Mouse (Mus musculus): Measurements from ENCODE around the gene Tm9sf3. TPM values are rescaled to one million over a fixed set of nuclear protein-coding genes. Genes with fewer than 3 reads are reported as not detected.

Tm9sf3 gene
- polyA plus RNA-seq, 1 experiment from 2014 or later, result 211 TPM

GRCm38 (mm10) chr19:41279724-41280244 is 16.0 kb upstream of the Tm9sf3 start:
- Histone ChIP-seq H3K36me3 (ENCODE audit: inconsistent target) (peaks cover 100% of the 10 kb centered on the region), H3K4me3 (ENCODE audit: inconsistent target) (no peak overlapping the region), H3K79me2 (ENCODE audit: inconsistent target) (peaks cover 42% of the 10 kb centered on the region; the same call in 1 of the 2 replicates), H3K27ac (no peak overlapping the region)
- 82% methylated on average over 8 of the region's 8 CpGs for WGBS (ENCODE audit: missing documents)

- H3K4me3 ChIP-seq (ENCODE audit: inconsistent target), result no peak overlapping the region
- WGBS (ENCODE audit: missing documents), result 83% methylated on average over 7 of the region's 7 CpGs
- H3K36me3 ChIP-seq (ENCODE audit: inconsistent target), result peaks cover 100% of the 10 kb centered on the region
Observed at GRCm38 (mm10) chr19:41278606-41279005, 14.8 kb upstream of the Tm9sf3 start.

GRCm38 (mm10) chr19:41275588-41275987 is 11.8 kb upstream of the Tm9sf3 start:
- no peak overlapping the region for H3K27ac ChIP-seq
- WGBS (ENCODE audit: missing documents), result 97% methylated on average over 3 of the region's 3 CpGs
- H3K36me3 ChIP-seq (ENCODE audit: inconsistent target), result peaks cover 89% of the 10 kb centered on the region
- H3K79me2 ChIP-seq (ENCODE audit: inconsistent target), result peaks cover 13% of the 10 kb centered on the region; the same call in 1 of the 2 replicates
- no peak overlapping the region for H3K4me3 ChIP-seq (ENCODE audit: inconsistent target)

More at GRCm38 (mm10) chr19:41278606-41279005, 14.8 kb upstream of the Tm9sf3 start:
- no peak overlapping the region for H3K27ac ChIP-seq
- peaks cover 32% of the 10 kb centered on the region; the same call in 1 of the 2 replicates for H3K79me2 ChIP-seq (ENCODE audit: inconsistent target)

GRCm38 (mm10) chr19:41270906-41271305 is 7.1 kb upstream of the Tm9sf3 start:
- Histone ChIP-seq H3K4me3 (ENCODE audit: inconsistent target) (no peak overlapping the region), H3K27ac (no peak overlapping the region), H3K36me3 (ENCODE audit: inconsistent target) (peaks cover 43% of the 10 kb centered on the region), H3K79me2 (ENCODE audit: inconsistent target) (no peaks in the 10 kb centered on the region)
- 94% methylated on average over 7 of the region's 7 CpGs for WGBS (ENCODE audit: missing documents)

GRCm38 (mm10) chr19:41270151-41270727 is 6.4 kb upstream of the Tm9sf3 start:
- whole genome bisulfite sequencing (ENCODE audit: missing documents), result 84% methylated on average over 9 of the region's 9 CpGs
- Histone ChIP-seq H3K36me3 (ENCODE audit: inconsistent target) (peaks cover 36% of the 10 kb centered on the region), H3K79me2 (ENCODE audit: inconsistent target) (no peaks in the 10 kb centered on the region), H3K4me3 (ENCODE audit: inconsistent target) (no peak overlapping the region), H3K27ac (no peak overlapping the region)

- Histone ChIP-seq H3K79me2 (ENCODE audit: inconsistent target) (peaks cover 18% of the 10 kb centered on the region), H3K4me3 (ENCODE audit: inconsistent target) (no peak overlapping the region), H3K27ac (no peak overlapping the region), H3K36me3 (ENCODE audit: inconsistent target) (no peaks in the 10 kb centered on the region)
- 69% methylated on average over 5 of the region's 8 CpGs for WGBS (ENCODE audit: missing documents)
Observed at GRCm38 (mm10) chr19:41266251-41266901, 2.6 kb upstream of the Tm9sf3 start.

GRCm38 (mm10) chr19:41264331-41264799 is 568 bp upstream of the Tm9sf3 start:
- Histone ChIP-seq H3K27ac (peak overlapping the region; percentile 53), H3K79me2 (ENCODE audit: inconsistent target) (peaks cover 38% of the 10 kb centered on the region), H3K36me3 (ENCODE audit: inconsistent target) (no peaks in the 10 kb centered on the region), H3K4me3 (ENCODE audit: inconsistent target) (peak overlapping the region; percentile 35)
- 15% methylated on average over 13 of the region's 13 CpGs for WGBS (ENCODE audit: missing documents)

GRCm38 (mm10) chr19:41262712-41263629 is 826 bp downstream of the Tm9sf3 start:
- H3K36me3 ChIP-seq (ENCODE audit: inconsistent target), result no peaks in the 10 kb centered on the region
- H3K4me3 ChIP-seq (ENCODE audit: inconsistent target), result peak overlapping the region; percentile 68
- peaks cover 52% of the 10 kb centered on the region for H3K79me2 ChIP-seq (ENCODE audit: inconsistent target)
- WGBS (ENCODE audit: missing documents), result 5% methylated on average over 51 of the region's 51 CpGs
- H3K27ac ChIP-seq, result peak overlapping the region; percentile 64

- WGBS (ENCODE audit: missing documents), result 85% methylated on average over 3 of the region's 3 CpGs
- Histone ChIP-seq H3K27ac (no peak overlapping the region), H3K79me2 (ENCODE audit: inconsistent target) (peaks cover 74% of the 10 kb centered on the region), H3K4me3 (ENCODE audit: inconsistent target) (no peak overlapping the region), H3K36me3 (ENCODE audit: inconsistent target) (no peaks in the 10 kb centered on the region)
Observed at GRCm38 (mm10) chr19:41260736-41261135, 3.1 kb downstream of the Tm9sf3 start.

- Histone ChIP-seq H3K79me2 (ENCODE audit: inconsistent target) (peaks cover 89% of the 10 kb centered on the region), H3K4me3 (ENCODE audit: inconsistent target) (no peak overlapping the region), H3K36me3 (ENCODE audit: inconsistent target) (no peaks in the 10 kb centered on the region), H3K27ac (no peak overlapping the region)
- 92% methylated on average over 6 of the region's 6 CpGs for WGBS (ENCODE audit: missing documents)
Observed at GRCm38 (mm10) chr19:41259256-41259655, 4.5 kb downstream of the Tm9sf3 start.

- Histone ChIP-seq H3K79me2 (ENCODE audit: inconsistent target) (peaks cover 94% of the 10 kb centered on the region), H3K4me3 (ENCODE audit: inconsistent target) (no peak overlapping the region), H3K27ac (no peak overlapping the region), H3K36me3 (ENCODE audit: inconsistent target) (no peaks in the 10 kb centered on the region)
- 58% methylated on average over 2 of the region's 2 CpGs for WGBS (ENCODE audit: missing documents)
Observed at GRCm38 (mm10) chr19:41258707-41259106, 5.1 kb downstream of the Tm9sf3 start.

GRCm38 (mm10) chr19:41254584-41254983 is 9.2 kb downstream of the Tm9sf3 start:
- WGBS (ENCODE audit: missing documents), result 94% methylated on average over 4 of the region's 5 CpGs
- Histone ChIP-seq H3K27ac (no peak overlapping the region), H3K79me2 (ENCODE audit: inconsistent target) (peaks cover 100% of the 10 kb centered on the region), H3K4me3 (ENCODE audit: inconsistent target) (no peak overlapping the region), H3K36me3 (ENCODE audit: inconsistent target) (no peaks in the 10 kb centered on the region)

- H3K27ac ChIP-seq, result no peak overlapping the region
- peaks cover 26% of the 10 kb centered on the region for H3K36me3 ChIP-seq (ENCODE audit: inconsistent target)
- no peak overlapping the region for H3K4me3 ChIP-seq (ENCODE audit: inconsistent target)
- peaks cover 69% of the 10 kb centered on the region for H3K79me2 ChIP-seq (ENCODE audit: inconsistent target)
- 88% methylated on average over 4 of the region's 4 CpGs for WGBS (ENCODE audit: missing documents)
Observed at GRCm38 (mm10) chr19:41248968-41249367, 14.8 kb downstream of the Tm9sf3 start.

GRCm38 (mm10) chr19:41248271-41248670 is 15.5 kb downstream of the Tm9sf3 start:
- Histone ChIP-seq H3K79me2 (ENCODE audit: inconsistent target) (peaks cover 65% of the 10 kb centered on the region), H3K36me3 (ENCODE audit: inconsistent target) (peaks cover 30% of the 10 kb centered on the region), H3K27ac (no peak overlapping the region), H3K4me3 (ENCODE audit: inconsistent target) (no peak overlapping the region)
- 96% methylated on average over 3 of the region's 3 CpGs for WGBS (ENCODE audit: missing documents)
